Mouse (Mus musculus) liver, embryonic 14.5 days (tissue): ENCODE measurements around the gene Gjd2. TPM values are rescaled to one million over a fixed set of nuclear protein-coding genes. Genes with fewer than 3 reads are reported as not detected.

Source experiments
- ATAC-seq: fragments of 200-750 bp; cut with Nextera tagmentation; 2 replicates; pipeline ENCODE4 v1.8.0; 2017; ENCODE audit warnings: moderate number of reproducible peaks, mild to moderate bottlenecking, moderate library complexity; ENCODE audit not compliant: insufficient read depth
- DNase-seq, 3 experiments: peaks; one replicate each; pipeline ENCODE4 v3.0.0-alpha.2; 2012 to 2013; ENCODE audit warnings: low read depth in 3 of 3, low spot score in 3 of 3
- H3K27ac ChIP-seq: fragments of 300-500 bp; sonication (generic); 2 replicates; pipeline ENCODE4 v1.5.1; 2014; ENCODE audit warnings: moderate library complexity, mild to moderate bottlenecking, control low read depth, inconsistent platforms
- H3K27me3 ChIP-seq: fragments of 300-500 bp; sonication (generic); 2 replicates; pipeline ENCODE4 v1.6.1; 2014; ENCODE audit warnings: mild to moderate bottlenecking, low read length, moderate library complexity; ENCODE audit not compliant: control insufficient read depth, insufficient read depth
- H3K36me3 ChIP-seq: fragments of 300-500 bp; sonication (generic); replicated peaks from 2 replicates; pipeline ENCODE4 v1.6.1; 2014; ENCODE audit warnings: low read depth; ENCODE audit not compliant: control insufficient read depth, insufficient read depth
- H3K4me1 ChIP-seq, 2 experiments: fragments of 200-500 bp in 1 of 2; fragments of 300-500 bp in 1 of 2; sonication (generic) in 1 of 2; replicated peaks; 2 replicates each; pipeline ENCODE4 v1.6.1; 2012 to 2014; ENCODE audit warnings: antibody characterized with exemption in 1 of 2, inconsistent platforms in 1 of 2, low read length in 1 of 2; ENCODE audit not compliant: control insufficient read depth in 2 of 2, insufficient read depth in 2 of 2
- H3K4me2 ChIP-seq: fragments of 300-500 bp; sonication (generic); 2 replicates; pipeline ENCODE4 v1.6.1; 2014; ENCODE audit warnings: low read depth, mild to moderate bottlenecking, control low read depth, moderate library complexity
- H3K4me3 ChIP-seq, 2 experiments: fragments of 200-500 bp in 1 of 2; fragments of 300-500 bp in 1 of 2; sonication (generic) in 1 of 2; 2 replicates each; pipeline ENCODE4 v1.5.1; 2012 to 2014; ENCODE audit warnings: low read depth in 2 of 2, low read length in 2 of 2, mild to moderate bottlenecking in 2 of 2, control low read depth in 1 of 2, inconsistent platforms in 1 of 2, moderate library complexity in 1 of 2; ENCODE audit not compliant: insufficient read depth in 1 of 2
- H3K9ac ChIP-seq: fragments of 300-500 bp; sonication (generic); replicated peaks from 2 replicates; pipeline ENCODE4 v1.6.1; 2014; ENCODE audit warnings: mild to moderate bottlenecking, control low read depth, moderate library complexity
- H3K9me3 ChIP-seq: fragments of 300-500 bp; sonication (generic); 2 replicates; pipeline ENCODE4 v1.6.1; 2016; ENCODE audit warnings: low read length, mixed read lengths; ENCODE audit not compliant: control insufficient read depth
- CTCF ChIP-seq: IDR thresholded peaks from 2 replicates; pipeline ENCODE4 v1.5.1; 2016; ENCODE audit warnings: antibody characterized with exemption, low read depth, control low read depth
- EP300 ChIP-seq: IDR thresholded peaks from 2 replicates; pipeline ENCODE4 v1.6.1; 2016; ENCODE audit warnings: antibody characterized with exemption, low read depth
- WGBS: fragments of 180-500 bp; shearing (Covaris S2); extraction: QIAGEN DNeasy Blood & Tissue Kit; methylation state at CpG from one replicate; pipeline ENCODE4 v1.1.7; 2014; ENCODE audit not compliant: insufficient replicate concordance; 5-methylcytosine and 5-hydroxymethylcytosine counted together
- polyA plus RNA-seq, 2 experiments: library from polyadenylated mRNA; depleted of rRNA in 1 of 2; stranded (reverse) in 1 of 2; unstranded in 1 of 2; fragments of >200 nt; fragmentation: Nextera tagmentation in 1 of 2; extraction: Ambion mirVana in 1 of 2; gene quantifications; 2 replicates each; pipeline versions ENCODE4 v1.2.1 to v1.2.3; 2012 to 2014

Gene Gjd2
- polyA plus RNA-seq, 2 experiments, result not detected

DNA sequence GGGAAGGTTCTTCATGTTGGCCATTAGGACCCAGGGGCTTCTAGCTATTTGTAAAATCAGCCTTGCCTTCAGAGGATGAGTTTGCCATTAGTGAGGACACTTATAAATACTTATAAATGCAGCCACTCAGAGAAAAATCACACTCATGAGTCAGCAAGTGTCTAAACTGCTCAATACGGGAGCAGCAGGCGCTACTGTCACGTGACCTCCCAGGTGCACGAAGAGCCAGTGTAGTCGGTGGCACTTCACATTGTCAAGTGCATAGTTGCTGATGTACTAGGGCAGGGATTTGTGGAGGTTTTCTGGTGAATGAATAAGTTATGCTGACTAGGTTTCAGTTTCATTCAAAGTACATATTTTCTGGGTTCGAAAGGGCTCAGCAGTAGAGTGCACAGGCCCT is 10.0 kb upstream of the Gjd2 start:
- no peak overlapping the region for H3K4me3 ChIP-seq
- no peaks in the 10 kb centered on the region for H3K27me3 ChIP-seq
- no peak overlapping the region for H3K27ac ChIP-seq
- no peak for TF ChIP-seq EP300
- no peak for TF ChIP-seq CTCF
- no peak for ATAC-seq
- no peaks in the 10 kb centered on the region for H3K4me1 ChIP-seq
- no peak overlapping the region for H3K9ac ChIP-seq
- WGBS, result 77% methylated on average over 6 of the region's 6 CpGs
- H3K36me3 ChIP-seq, result no peaks in the 10 kb centered on the region
- no peak overlapping the region for H3K4me2 ChIP-seq
- H3K9me3 ChIP-seq, result no peaks in the 10 kb centered on the region
- DNase-seq, result no peak

DNA sequence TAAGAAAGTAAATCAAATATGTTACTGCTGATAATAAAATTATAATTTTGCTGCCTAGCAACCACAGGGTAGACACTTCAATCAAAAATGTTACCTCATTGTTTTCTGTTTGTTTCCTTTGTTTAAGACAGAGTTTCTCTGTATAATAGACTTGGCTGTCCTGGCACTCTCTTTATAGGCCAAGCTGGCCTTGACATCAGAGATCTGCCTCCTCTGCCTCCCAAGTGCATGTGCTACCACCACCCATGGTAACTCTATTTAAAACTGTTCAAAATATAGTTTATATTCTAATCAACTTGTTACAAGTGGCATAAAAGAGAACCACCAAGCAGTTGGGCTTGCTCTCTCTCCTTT is 6.8 kb upstream of the Gjd2 start:
- DNase-seq, result no peak

DNA sequence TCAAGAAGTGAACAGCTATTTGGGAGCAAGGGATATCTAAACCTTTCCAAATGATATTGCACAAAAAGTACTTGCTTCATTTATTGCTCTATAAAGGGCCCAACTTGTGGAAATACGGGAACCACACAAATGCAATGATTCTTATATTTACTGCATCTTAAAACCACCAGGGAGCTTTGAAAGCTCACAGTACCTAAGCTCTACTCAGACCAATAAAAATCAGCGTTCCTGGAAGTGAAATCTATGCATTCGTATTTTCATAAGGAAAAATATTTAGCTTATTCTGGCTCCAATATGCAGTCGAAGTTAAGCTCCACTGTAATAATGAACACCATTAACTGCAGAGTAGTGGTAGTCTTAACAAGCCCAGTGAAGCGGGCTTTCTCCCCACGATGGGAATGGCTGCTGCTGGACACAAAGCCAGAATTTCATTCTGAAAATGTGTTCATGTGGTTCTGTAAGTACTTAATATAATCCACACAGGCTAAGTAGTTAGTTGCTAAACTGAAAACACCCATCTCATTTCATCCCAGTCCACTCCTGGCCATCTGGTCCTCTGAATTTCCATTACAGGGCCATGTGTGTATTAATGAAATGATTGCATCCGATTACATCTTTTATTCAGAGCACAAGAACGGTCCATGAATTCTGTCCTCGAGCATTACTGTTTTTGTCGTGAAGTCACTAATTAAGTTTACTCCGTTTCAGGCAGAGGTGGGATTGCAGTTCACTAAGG is 6.2 kb upstream of the Gjd2 start:
- H3K9ac ChIP-seq, result no peak overlapping the region
- H3K4me2 ChIP-seq, result no peak overlapping the region
- peaks cover 5% of the 10 kb centered on the region for H3K27me3 ChIP-seq
- DNase-seq (no peak), ATAC-seq (no peak)
- H3K9me3 ChIP-seq, result no peaks in the 10 kb centered on the region
- no peaks in the 10 kb centered on the region for H3K36me3 ChIP-seq
- WGBS, result 61% methylated on average over 11 of the region's 11 CpGs
- no peak overlapping the region for H3K27ac ChIP-seq
- TF ChIP-seq CTCF (no peak), EP300 (no peak)
- no peak overlapping the region for H3K4me3 ChIP-seq
- no peaks in the 10 kb centered on the region for H3K4me1 ChIP-seq

More for the DNA sequence above, 6.8 kb upstream of the Gjd2 start:
- H3K27me3 ChIP-seq, result no peaks in the 10 kb centered on the region
- ATAC-seq, result no peak
- no peak overlapping the region for H3K9ac ChIP-seq
- no peak for TF ChIP-seq CTCF
- TF ChIP-seq EP300, result no peak
- H3K9me3 ChIP-seq, result no peaks in the 10 kb centered on the region
- no peaks in the 10 kb centered on the region for H3K36me3 ChIP-seq
- H3K4me2 ChIP-seq, result no peak overlapping the region
- no peak overlapping the region for H3K27ac ChIP-seq
- no peaks in the 10 kb centered on the region for H3K4me1 ChIP-seq
- no peak overlapping the region for H3K4me3 ChIP-seq

DNA sequence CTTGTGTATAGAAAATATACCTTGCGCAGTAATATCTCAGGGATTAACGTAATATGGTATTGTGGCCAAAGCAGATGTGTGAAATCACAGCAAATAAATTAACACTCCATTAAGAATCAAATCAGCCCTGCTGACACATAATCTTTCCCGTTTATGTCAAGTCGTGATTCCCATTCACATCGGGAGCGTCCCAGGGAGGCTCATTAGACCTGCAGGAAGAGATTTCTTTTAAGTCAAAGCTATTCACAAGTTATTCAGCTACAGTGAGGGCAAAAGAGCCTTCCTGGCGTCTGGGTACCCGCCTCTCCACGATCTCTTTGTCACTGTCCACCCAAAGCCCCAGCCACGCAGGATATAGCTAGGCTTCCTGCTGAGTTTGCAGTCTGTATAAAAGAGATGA is 4.7 kb upstream of the Gjd2 start:
- no peak for ATAC-seq
- TF ChIP-seq CTCF (no peak), EP300 (no peak)
- DNase-seq, result no peak
- Histone ChIP-seq H3K4me1 (no peaks in the 10 kb centered on the region), H3K27ac (no peak overlapping the region), H3K36me3 (no peaks in the 10 kb centered on the region), H3K4me3 (no peak overlapping the region), H3K9ac (no peak overlapping the region), H3K27me3 (peaks cover 18% of the 10 kb centered on the region), H3K4me2 (no peak overlapping the region), H3K9me3 (no peaks in the 10 kb centered on the region)
- WGBS, result 22% methylated on average over 10 of the region's 10 CpGs

GRCm38 (mm10) chr2:114014839-114015238 is 1.4 kb upstream of the Gjd2 start:
- H3K4me3 ChIP-seq, result no peak overlapping the region
- ATAC-seq, result no peak
- no peak overlapping the region for H3K4me2 ChIP-seq
- no peak overlapping the region for H3K27ac ChIP-seq
- no peak for DNase-seq
- no peak for TF ChIP-seq CTCF
- no peak for TF ChIP-seq EP300
- H3K9me3 ChIP-seq, result no peaks in the 10 kb centered on the region
- no peaks in the 10 kb centered on the region for H3K36me3 ChIP-seq
- H3K9ac ChIP-seq, result no peak overlapping the region
- peaks cover 25% of the 10 kb centered on the region for H3K27me3 ChIP-seq
- no peaks in the 10 kb centered on the region for H3K4me1 ChIP-seq
- WGBS, result 48% methylated on average over 6 of the region's 6 CpGs
